ENCODE assay signal across 11 mouse cellular contexts in the genomic region with DNA sequence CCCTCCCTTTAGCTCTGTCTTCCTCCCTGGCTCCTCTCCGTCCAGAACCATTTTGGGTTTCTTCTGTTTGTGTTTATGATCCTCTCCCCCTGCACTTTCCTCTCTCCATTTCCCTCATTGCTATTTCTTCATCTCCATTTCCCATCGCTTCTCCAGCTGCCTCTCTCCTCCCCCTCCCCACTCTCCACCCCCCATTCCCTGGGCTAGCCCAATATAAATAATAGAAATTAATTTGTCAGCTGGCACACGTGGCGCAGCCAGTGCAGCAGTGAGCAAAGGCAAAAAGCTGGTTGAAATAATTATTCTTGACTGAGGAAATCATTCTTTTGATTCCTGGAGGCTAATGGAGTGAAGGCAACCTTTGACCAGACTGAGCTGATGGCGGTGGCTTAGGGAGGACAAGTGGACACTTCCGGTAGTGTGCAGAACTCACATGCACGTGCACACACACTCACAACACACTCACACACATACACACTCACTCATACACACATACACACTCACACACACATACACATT. TPM values are rescaled to one million over a fixed set of nuclear protein-coding genes. Genes with fewer than 3 reads are reported as not detected.
DNase-seq lines count a peak whose midpoint lies in the region; ATAC-seq and TF ChIP-seq lines count a peak whose summit lies in the region.
"Had no signal": no experiment of that assay in that cellular context is flagged by ENCODE, and none has a peak within 500 bp of the region (broad histone marks: within the 10 kb centered on the region; RNA-seq: fewer than 3 reads in every experiment).

A gene (minus strand): TSS at position 51 of the 519 bp plus-strand sequence.

- peaks cover 25% of the 10 kb centered on the region for H3K27me3 ChIP-seq in midbrain, embryonic 12.5 days

- no peak for TF ChIP-seq CTCF in gastrocnemius, adult 2 months (IDR thresholded peaks at IDR 0.05)

- H3K4me2 ChIP-seq in midbrain, embryonic 12.5 days (replicated peaks) = no peak within 1 kb of the TSS

- no peaks in the 10 kb centered on the region for H3K36me3 ChIP-seq in midbrain, embryonic 12.5 days

- intact Hi-C loops in gastrocnemius, adult 2 months (cut with DNase I) = loop anchor here (10.0 kb wide), 1 partner anchor 225 kb away; no protein-coding TSS in a partner anchor

- H3K4me3 ChIP-seq in gastrocnemius, adult 2 months = no peak within 1 kb of the TSS
- H3K4me3 ChIP-seq in midbrain, embryonic 12.5 days = no peak within 1 kb of the TSS

- no peak within 1 kb of the TSS for H3K27ac ChIP-seq in gastrocnemius, adult 2 months
- H3K27ac ChIP-seq in midbrain, embryonic 12.5 days (replicated peaks) = no peak within 1 kb of the TSS

- WGBS in midbrain, embryonic 12.5 days = 76% methylated on average over 7 of the region's 7 CpGs

- no peaks in the 10 kb centered on the region for H3K9me3 ChIP-seq in midbrain, embryonic 12.5 days

- no peak for ATAC-seq in midbrain, embryonic 12.5 days (ENCODE audit: low FRiP score, low read depth)

- DNase-seq in kidney, adult 9 months = peak; percentile 47
- DNase-seq in kidney, adult 18-20 months = no peak
- DNase-seq in gastrocnemius, adult 2 months = no peak
- no peak for DNase-seq in heart, postnatal 4 days
- no peak for DNase-seq in urinary bladder, postnatal 4 days (ENCODE audit: low spot score in 2 of 2)
- DNase-seq in right cerebral cortex, adult 18-20 months = no peak
- no peak for DNase-seq in spleen, postnatal 36 days (ENCODE audit: low spot score in 2 of 2)
- DNase-seq: adrenal gland, adult 8-10 months; cerebellum, adult 2 months; lung, postnatal 36 days had no signal

- no peak within 1 kb of the TSS for H3K9ac ChIP-seq in midbrain, embryonic 12.5 days (replicated peaks)

- peaks cover 21% of the 10 kb centered on the region for H3K4me1 ChIP-seq in midbrain, embryonic 12.5 days

RNA-seq across cellular contexts. Expression of the gene that starts here (rescaled TPM):
- 10 to 100 TPM; 29.5 to 41.3 TPM for total RNA-seq in gastrocnemius, adult 2 months (2021)
- total RNA-seq in heart, postnatal 4 days (2021) = 10 to 100 TPM; 16.9 to 17.3 TPM
- polyA plus RNA-seq in midbrain, embryonic 12.5 days (2016; fragmentation: Nextera tagmentation; extraction: Ambion mirVana) = 13.1 and 21.4 TPM in 2 replicates
